Mouse (Mus musculus): ENCODE measurements around the gene Zfp318.

GRCm38 (mm10) chr17:46433627-46434026 is 50.1 kb downstream of the Zfp318 start:
- no peak for TF ChIP-seq CTCF (conservative IDR thresholded peaks at IDR 0.05; ENCODE audit: low read length)
- TF ChIP-seq NANOG (IDR thresholded peaks at IDR 0.05; ENCODE audit: borderline replicate concordance, low read length): no peak
- no peak for TF ChIP-seq POU5F1 (IDR thresholded peaks at IDR 0.05; ENCODE audit: borderline replicate concordance, low read length)
